ENCODE assay signal across 19 mouse cellular contexts in the genomic region with DNA sequence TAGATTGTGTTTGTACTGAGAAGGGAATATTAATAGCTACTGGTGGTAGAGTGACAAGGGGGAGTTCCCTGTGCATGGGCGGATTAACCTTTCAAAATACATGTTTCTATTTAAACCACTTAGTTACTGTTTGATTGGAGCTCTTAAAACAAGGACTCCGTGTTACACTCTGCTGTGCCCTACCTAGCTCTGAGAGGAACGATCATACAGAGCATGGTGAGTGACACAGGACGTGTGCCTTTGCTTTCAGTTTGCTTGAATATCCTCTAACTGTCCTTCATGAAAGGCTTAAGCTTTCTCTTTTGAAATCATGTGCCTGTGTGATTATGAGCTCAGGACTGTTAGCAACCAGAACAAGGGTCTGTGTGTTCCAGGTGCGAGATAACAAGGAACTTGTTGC. TPM values are rescaled to one million over a fixed set of nuclear protein-coding genes. Genes with fewer than 3 reads are reported as not detected.
A peak's percentile ranks its signal among the peaks of the same experiment; 100 is the strongest.
DNase-seq lines count a peak whose midpoint lies in the region; ATAC-seq and TF ChIP-seq lines count a peak whose summit lies in the region.
"Had no signal": no experiment of that assay in that cellular context is flagged by ENCODE, and none has a peak within 500 bp of the region (broad histone marks: within the 10 kb centered on the region; RNA-seq: fewer than 3 reads in every experiment).

A gene (plus strand): TSS at position 122 of the 400 bp plus-strand sequence.

- H3K27me3 ChIP-seq in heart, embryonic 15.5 days = no peaks in the 10 kb centered on the region
- H3K27me3 ChIP-seq in hindbrain, embryonic 13.5 days = no peaks in the 10 kb centered on the region

- intact Hi-C loops in heart, postnatal 14 days (cut with DNase I) = no loop called here

- H3K36me3 ChIP-seq in heart, embryonic 15.5 days = no peaks in the 10 kb centered on the region
- H3K36me3 ChIP-seq in hindbrain, embryonic 13.5 days = no peaks in the 10 kb centered on the region
- H3K36me3 ChIP-seq: embryonic facial prominence, embryonic 10.5 days had no signal

- ATAC-seq in heart, embryonic 15.5 days (replicated peaks; ENCODE audit: insufficient number of reproducible peaks, insufficient read depth, low FRiP score, low read depth) = peak; percentile 62
- peak; percentile 21; the same call in 1 of the 2 replicates for ATAC-seq in megakaryocyte progenitor cell, adult 5-6 weeks (replicated peaks; ENCODE audit: poor library complexity)
- ATAC-seq in hindbrain, embryonic 13.5 days (ENCODE audit: low FRiP score) = no peak
- ATAC-seq: forebrain, postnatal 0 days; intestine, embryonic 16.5 days had no signal

- no peak for TF ChIP-seq CTCF in bone marrow macrophage, adult 2 months (IDR thresholded peaks at IDR 0.05; ENCODE audit: low read depth, low read length)

- DNase-seq in heart, postnatal 14 days = no peak
- peak; percentile 63 for DNase-seq in CD4-positive, CD25-positive, alpha-beta regulatory T cell, adult 2 months (ENCODE audit: low read depth, low spot score)
- no peak for DNase-seq in right cerebral cortex, adult 18-20 months
- DNase-seq: cerebellum, postnatal 25 days; forebrain, postnatal 0 days; kidney, postnatal 25 days; lung, postnatal 10 days; midbrain, embryonic 14.5 days had no signal

- WGBS in heart, embryonic 15.5 days = 48% methylated on average over 5 of the region's 5 CpGs
- WGBS in hindbrain, embryonic 13.5 days = 87% methylated on average over 5 of the region's 5 CpGs

- H3K4me1 ChIP-seq in heart, embryonic 15.5 days (replicated peaks) = no peaks in the 10 kb centered on the region
- peaks cover 12% of the 10 kb centered on the region for H3K4me1 ChIP-seq in bone marrow macrophage, adult 2 months (ENCODE audit: control insufficient read depth, insufficient read depth, low read length)
- no peaks in the 10 kb centered on the region for H3K4me1 ChIP-seq in hindbrain, embryonic 13.5 days (replicated peaks)
- H3K4me1 ChIP-seq: embryonic facial prominence, embryonic 10.5 days had no signal

- no peak within 1 kb of the TSS for H3K9ac ChIP-seq in heart, embryonic 15.5 days
- no peak within 1 kb of the TSS for H3K9ac ChIP-seq in hindbrain, embryonic 13.5 days
- H3K9ac ChIP-seq: forebrain, postnatal 0 days had no signal

- peak within 1 kb of the TSS; percentile 27 for H3K4me2 ChIP-seq in heart, embryonic 15.5 days
- H3K4me2 ChIP-seq in hindbrain, embryonic 13.5 days = no peak within 1 kb of the TSS
- H3K4me2 ChIP-seq: liver, embryonic 11.5 days had no signal

- no peak for TF ChIP-seq POLR2A in bone marrow macrophage, adult 2 months (IDR thresholded peaks at IDR 0.05; ENCODE audit: borderline replicate concordance, low read depth, low read length)

- H3K27ac ChIP-seq in heart, embryonic 15.5 days = peak within 1 kb of the TSS; percentile 60
- no peak within 1 kb of the TSS for H3K27ac ChIP-seq in bone marrow macrophage, adult 2 months (ENCODE audit: insufficient read depth, low read depth, low read length)
- no peak within 1 kb of the TSS for H3K27ac ChIP-seq in hindbrain, embryonic 13.5 days
- H3K27ac ChIP-seq: embryonic facial prominence, embryonic 10.5 days had no signal

- 0 out of 2 replicates have a peak within 1 kb of the TSS, but pooled peaks have one; percentile 2 for H3K4me3 ChIP-seq in heart, embryonic 15.5 days
- H3K4me3 ChIP-seq in bone marrow macrophage, adult 2 months (ENCODE audit: insufficient read depth, low read length) = no peak within 1 kb of the TSS
- no peak within 1 kb of the TSS for H3K4me3 ChIP-seq in hindbrain, embryonic 13.5 days
- H3K4me3 ChIP-seq: embryonic facial prominence, embryonic 10.5 days; erythroblast, embryonic 14.5 days had no signal

- H3K9me3 ChIP-seq in heart, embryonic 15.5 days (replicated peaks) = no peaks in the 10 kb centered on the region
- no peaks in the 10 kb centered on the region for H3K9me3 ChIP-seq in hindbrain, embryonic 13.5 days
- H3K9me3 ChIP-seq: embryonic facial prominence, embryonic 10.5 days had no signal

RNA-seq across cellular contexts. Expression of the gene that starts here (rescaled TPM):
- 0.95 and 1.1 TPM in 2 replicates for polyA plus RNA-seq in heart, embryonic 15.5 days (2015; fragmentation: Nextera tagmentation; extraction: Ambion mirVana)
- 1 to 10 TPM; 1.2 to 1.4 TPM for total RNA-seq in heart, postnatal 14 days (2021)
- 163 and 165 TPM in 2 replicates for polyA plus RNA-seq in bone marrow macrophage, adult 2 months (2012; ENCODE audit: insufficient read depth, insufficient read length, missing spikeins)
- total RNA-seq in megakaryocyte progenitor cell, adult 5-6 weeks (2015) = 1.1 TPM in 2 replicates
- 3.5 and 11.8 TPM in 2 replicates for total RNA-seq in megakaryocyte progenitor cell, adult 5-6 weeks (2017)
- polyA plus RNA-seq in hindbrain, embryonic 13.5 days (2015; fragmentation: Nextera tagmentation; extraction: Ambion mirVana) = not detected in 2 replicates
- total RNA-seq: forebrain, postnatal 0 days; gastrocnemius, adult 8-10 months; layer of hippocampus, postnatal 10 days had no signal
- polyA plus RNA-seq: embryonic facial prominence, embryonic 10.5 days; erythroblast, embryonic 14.5 days; midbrain, embryonic 14.5 days; neural tube, embryonic 11.5 days had no signal

Comparison
In these comparisons a context has a peak if more than half of its experiments do, and no peak if none do; other contexts are left out.
1. RNA of the gene that starts here (polyA plus RNA-seq): 163 to 165 TPM in bone marrow macrophage, adult 2 months; 0.95 to 1.1 TPM in heart, embryonic 15.5 days and not detected in hindbrain, embryonic 13.5 days; every median in the first group is over 10 times any median in the second.